In the genomic region with DNA sequence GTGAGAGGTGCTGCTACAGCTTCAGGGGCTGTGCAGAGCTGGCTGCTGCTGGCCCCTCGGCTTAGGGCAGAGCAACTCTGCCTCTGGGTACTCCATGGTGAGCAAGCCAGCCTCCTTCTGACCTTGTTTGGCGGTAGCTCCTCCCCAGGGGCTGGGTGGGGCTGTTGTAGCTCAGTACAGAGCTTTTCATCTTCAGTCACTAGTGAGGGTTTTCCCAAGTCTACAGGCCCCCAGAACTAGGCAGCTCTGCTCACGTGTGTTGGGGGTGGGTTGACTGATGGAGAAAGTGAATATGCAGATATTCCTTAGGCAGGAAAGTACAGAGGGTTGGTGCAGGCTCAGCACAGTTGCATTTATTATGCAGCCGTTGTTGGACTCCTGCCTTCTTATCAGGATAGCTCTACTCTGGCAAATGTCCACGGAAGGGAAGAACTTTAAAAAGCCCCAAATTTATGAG, we compare ENCODE assay signal across 8 mouse cellular contexts.
DNase-seq lines count a peak whose midpoint lies in the region; ATAC-seq and TF ChIP-seq lines count a peak whose summit lies in the region.

No protein-coding gene starts in this region.

- TF ChIP-seq EP300 in ES-Bruce4 (IDR thresholded peaks at IDR 0.05; ENCODE audit: insufficient read depth, low read depth, low read length), result 0 out of 2 replicates have a peak, but pooled peaks have one; percentile 51

- H3K4me1 ChIP-seq in intestine, embryonic 14.5 days (replicated peaks; ENCODE audit: control insufficient read depth, insufficient read depth, low read length), result peaks cover 35% of the 10 kb centered on the region
- H3K4me1 ChIP-seq in intestine, postnatal 0 days (replicated peaks; ENCODE audit: control insufficient read depth, insufficient read depth, low read length), result no peaks in the 10 kb centered on the region
- H3K4me1 ChIP-seq in ES-Bruce4 (ENCODE audit: control insufficient read depth, insufficient read depth, low read length), result no peaks in the 10 kb centered on the region
- H3K4me1 ChIP-seq in embryonic facial prominence, embryonic 10.5 days, result peaks cover 79% of the 10 kb centered on the region
- H3K4me1 ChIP-seq in neural tube, embryonic 14.5 days (ENCODE audit: control insufficient read depth, insufficient read depth, low read length), result peaks cover 18% of the 10 kb centered on the region

- no peaks in the 10 kb centered on the region for H3K27me3 ChIP-seq in intestine, embryonic 14.5 days (replicated peaks; ENCODE audit: control insufficient read depth, insufficient read depth, low read length)
- no peaks in the 10 kb centered on the region for H3K27me3 ChIP-seq in intestine, postnatal 0 days (replicated peaks; ENCODE audit: control insufficient read depth, insufficient read depth, low read length)
- H3K27me3 ChIP-seq in ES-Bruce4 (ENCODE audit: control insufficient read depth, insufficient read depth, low read length, poor library complexity, severe bottlenecking), result no peaks in the 10 kb centered on the region
- H3K27me3 ChIP-seq in embryonic facial prominence, embryonic 10.5 days (replicated peaks; ENCODE audit: low read depth, poor library complexity, severe bottlenecking), result no peaks in the 10 kb centered on the region
- H3K27me3 ChIP-seq in neural tube, embryonic 14.5 days (ENCODE audit: control insufficient read depth, insufficient read depth, low read length), result no peaks in the 10 kb centered on the region

- 16% methylated on average over 5 of the region's 5 CpGs for WGBS in intestine, embryonic 14.5 days
- 17% methylated on average over 5 of the region's 5 CpGs for WGBS in intestine, postnatal 0 days
- WGBS in embryonic facial prominence, embryonic 10.5 days, result 44% methylated on average over 5 of the region's 5 CpGs
- 50% methylated on average over 5 of the region's 5 CpGs for WGBS in neural tube, embryonic 14.5 days

- ATAC-seq in intestine, embryonic 14.5 days (replicated peaks; ENCODE audit: low FRiP score, low TSS enrichment, low read depth), result peak; percentile 83
- no peak for ATAC-seq in intestine, postnatal 0 days
- ATAC-seq in neural tube, embryonic 14.5 days (ENCODE audit: low read depth), result peak; percentile 23; the same call in 1 of the 2 replicates

- no peak overlapping the region for H3K4me2 ChIP-seq in intestine, embryonic 14.5 days (ENCODE audit: low read length)
- H3K4me2 ChIP-seq in intestine, postnatal 0 days (replicated peaks; ENCODE audit: low read depth), result no peak overlapping the region
- no peak overlapping the region for H3K4me2 ChIP-seq in neural tube, embryonic 14.5 days (ENCODE audit: low read depth, low read length)

- intact Hi-C loops in heart, postnatal 14 days (cut with DNase I), result no loop called here

- H3K9ac ChIP-seq in intestine, embryonic 14.5 days (ENCODE audit: low read length), result no peak overlapping the region
- H3K9ac ChIP-seq in intestine, postnatal 0 days (ENCODE audit: low read depth, low read length), result no peak overlapping the region
- H3K9ac ChIP-seq in ES-Bruce4 (ENCODE audit: low read depth, poor library complexity, severe bottlenecking), result no peak overlapping the region
- H3K9ac ChIP-seq in neural tube, embryonic 14.5 days (replicated peaks; ENCODE audit: low read depth, low read length), result no peak overlapping the region

- H3K27ac ChIP-seq in intestine, embryonic 14.5 days (ENCODE audit: low read depth), result peak overlapping the region; percentile 77
- no peak overlapping the region for H3K27ac ChIP-seq in intestine, postnatal 0 days (ENCODE audit: low read depth, low read length)
- H3K27ac ChIP-seq in ES-Bruce4 (ENCODE audit: insufficient read depth, low read length), result no peak overlapping the region
- H3K27ac ChIP-seq in embryonic facial prominence, embryonic 10.5 days (replicated peaks), result peak overlapping the region; percentile 78
- no peak overlapping the region; the same call in 1 of the 2 replicates for H3K27ac ChIP-seq in neural tube, embryonic 14.5 days (ENCODE audit: low read depth, low read length)

- peaks cover 35% of the 10 kb centered on the region for H3K36me3 ChIP-seq in intestine, embryonic 14.5 days (ENCODE audit: control insufficient read depth, insufficient read depth, low read length)
- H3K36me3 ChIP-seq in intestine, postnatal 0 days (ENCODE audit: control insufficient read depth, insufficient read depth), result peaks cover 15% of the 10 kb centered on the region; the same call in 1 of the 2 replicates
- H3K36me3 ChIP-seq in ES-Bruce4 (ENCODE audit: control insufficient read depth, insufficient read depth, low read length, poor library complexity, severe bottlenecking), result no peaks in the 10 kb centered on the region; the same call in 1 of the 2 replicates
- peaks cover 68% of the 10 kb centered on the region for H3K36me3 ChIP-seq in embryonic facial prominence, embryonic 10.5 days (replicated peaks)
- H3K36me3 ChIP-seq in neural tube, embryonic 14.5 days (ENCODE audit: control insufficient read depth, insufficient read depth, low read length), result no peaks in the 10 kb centered on the region

- peak; percentile 69 for DNase-seq in intestine, embryonic 14.5 days (ENCODE audit: low spot score)
- peak; percentile 46 for DNase-seq in embryonic facial prominence, embryonic 10.5 days (ENCODE audit: low spot score)
- DNase-seq in heart, postnatal 14 days, result peak; percentile 51 to 57
- no peak for DNase-seq in left cerebral cortex, adult 8-10 months (ENCODE audit: low spot score in 2 of 2)
- no peak for DNase-seq in cerebellum, postnatal 14 days

- H3K9me3 ChIP-seq in intestine, embryonic 14.5 days (ENCODE audit: control insufficient read depth, low read length), result no peaks in the 10 kb centered on the region
- no peaks in the 10 kb centered on the region for H3K9me3 ChIP-seq in intestine, postnatal 0 days (ENCODE audit: control insufficient read depth)
- H3K9me3 ChIP-seq in ES-Bruce4 (replicated peaks; ENCODE audit: control insufficient read depth, insufficient read depth, low read length, poor library complexity, severe bottlenecking), result no peaks in the 10 kb centered on the region
- no peaks in the 10 kb centered on the region for H3K9me3 ChIP-seq in embryonic facial prominence, embryonic 10.5 days
- H3K9me3 ChIP-seq in neural tube, embryonic 14.5 days (ENCODE audit: control insufficient read depth, low read length), result no peaks in the 10 kb centered on the region

- H3K4me3 ChIP-seq in intestine, embryonic 14.5 days (ENCODE audit: low read depth, low read length), result no peak overlapping the region
- no peak overlapping the region for H3K4me3 ChIP-seq in intestine, postnatal 0 days (ENCODE audit: low read depth, low read length)
- H3K4me3 ChIP-seq in ES-Bruce4 (ENCODE audit: low read depth, low read length), result no peak overlapping the region
- H3K4me3 ChIP-seq in embryonic facial prominence, embryonic 10.5 days, result no peak overlapping the region
- H3K4me3 ChIP-seq in neural tube, embryonic 14.5 days (ENCODE audit: low read depth, low read length), result no peak overlapping the region

- TF ChIP-seq CTCF in intestine, postnatal 0 days (IDR thresholded peaks at IDR 0.05; ENCODE audit: low read depth), result no peak
- TF ChIP-seq CTCF in ES-Bruce4 (IDR thresholded peaks at IDR 0.05; ENCODE audit: low read depth, low read length), result no peak

- TF ChIP-seq POLR2A in ES-Bruce4 (IDR thresholded peaks at IDR 0.05; ENCODE audit: insufficient read depth, low read length), result no peak

Comparison
In these comparisons a context has a peak if more than half of its experiments do, and no peak if none do; other contexts are left out.
1. H3K27ac ChIP-seq: peak in intestine, embryonic 14.5 days (single experiment) and embryonic facial prominence, embryonic 10.5 days (single experiment); none in intestine, postnatal 0 days (single experiment), ES-Bruce4 (single experiment) and neural tube, embryonic 14.5 days (single experiment).
2. DNase-seq: peak in intestine, embryonic 14.5 days (single experiment), embryonic facial prominence, embryonic 10.5 days (single experiment) and heart, postnatal 14 days (2 of 2); none in left cerebral cortex, adult 8-10 months (0 of 2) and cerebellum, postnatal 14 days (0 of 2).